Mouse (Mus musculus): ENCODE measurements around the gene Txnrd3.

Txnrd3 gene

DNA sequence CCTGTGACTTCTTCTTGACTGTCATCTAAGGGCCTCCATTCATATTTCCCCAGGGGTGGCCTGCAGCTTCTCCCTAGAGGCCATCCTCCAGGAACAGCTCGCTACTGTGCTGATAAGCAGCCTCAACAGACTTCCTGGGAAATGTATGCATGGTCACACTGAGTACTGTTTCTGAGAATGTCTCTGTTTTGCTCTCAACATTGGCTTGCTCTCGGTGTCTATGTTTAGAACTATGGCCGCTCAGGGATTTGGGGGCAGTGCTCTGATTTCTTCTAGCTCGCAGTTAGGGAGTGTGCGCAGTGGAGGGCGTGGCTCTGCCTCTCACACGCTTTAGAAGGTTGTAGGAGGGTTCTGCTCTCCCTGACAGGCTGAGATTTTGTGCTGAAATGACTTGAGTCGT lies 9.4 kb upstream of the Txnrd3 start:
- TF ChIP-seq GATA4 (IDR thresholded peaks at IDR 0.05; ENCODE audit: insufficient replicate concordance, low read length) = no peak

GRCm38 (mm10) chr6:89637977-89638376 lies 5.8 kb upstream of the Txnrd3 start:
- TF ChIP-seq GATA4 (IDR thresholded peaks at IDR 0.05; ENCODE audit: insufficient replicate concordance, low read length) = no peak

- no peak for TF ChIP-seq GATA4 (IDR thresholded peaks at IDR 0.05; ENCODE audit: insufficient replicate concordance, low read length)
Measured at GRCm38 (mm10) chr6:89639025-89639424, 4.8 kb upstream of the Txnrd3 start.

DNA sequence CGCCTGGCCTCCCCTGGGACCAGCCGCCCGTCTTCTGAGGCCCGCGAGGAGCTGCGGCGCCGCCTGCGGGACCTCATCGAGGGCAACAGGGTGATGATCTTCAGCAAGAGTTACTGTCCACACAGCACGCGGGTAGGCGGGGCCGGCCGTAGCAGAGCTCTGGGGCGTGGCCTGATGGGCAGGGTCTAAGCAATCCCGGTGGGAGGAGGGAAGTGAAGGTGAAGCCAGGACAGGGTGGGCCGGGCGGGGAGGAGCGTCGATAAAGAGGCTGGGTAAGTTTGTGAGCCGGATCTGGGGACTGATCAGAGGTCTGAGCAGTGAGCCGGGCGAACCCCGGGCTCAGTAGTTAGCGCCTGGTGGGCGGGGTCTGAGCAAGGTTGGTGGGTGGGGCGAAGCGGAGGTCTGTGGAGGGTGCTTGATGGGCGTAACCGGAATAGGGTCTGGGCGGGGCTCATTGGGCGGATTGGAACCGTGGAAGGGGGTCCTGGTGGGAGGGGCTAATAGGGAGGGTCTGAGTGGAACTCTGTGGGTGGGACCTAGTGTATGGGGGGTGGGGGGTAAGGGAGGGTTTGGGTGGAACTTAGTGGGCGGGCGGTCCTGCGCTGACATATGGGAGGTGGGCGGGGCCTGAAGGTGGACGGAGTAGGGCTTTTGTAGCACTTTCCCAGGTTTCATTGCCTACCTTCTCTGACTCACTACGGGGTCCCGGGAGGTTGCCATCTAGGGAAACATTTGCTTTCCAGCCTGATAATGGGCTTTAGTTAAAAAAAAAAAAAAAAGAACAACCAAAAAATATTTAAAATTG lies 685 bp downstream of the Txnrd3 start:
- no peak for TF ChIP-seq GATA4 (IDR thresholded peaks at IDR 0.05; ENCODE audit: insufficient replicate concordance, low read length)

DNA sequence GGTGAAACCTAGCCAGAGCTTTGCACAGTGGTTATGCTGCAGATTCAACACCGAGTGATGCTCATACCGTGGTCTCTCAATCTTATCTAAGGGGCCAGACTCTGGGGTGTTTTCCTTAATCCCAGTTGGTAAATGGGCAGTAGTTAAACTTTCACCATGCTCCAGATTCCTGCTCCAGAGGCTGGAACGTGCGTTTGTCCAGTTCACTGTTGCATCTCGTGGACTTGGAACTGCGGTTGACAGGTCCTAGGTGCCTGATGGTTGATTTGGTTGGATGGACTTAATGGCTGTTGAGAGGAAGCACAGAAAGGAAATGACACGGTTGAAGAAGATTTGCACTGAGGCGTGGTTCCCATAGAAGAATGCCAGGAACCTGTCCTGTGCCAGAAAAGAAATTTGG lies 6.1 kb downstream of the Txnrd3 start:
- TF ChIP-seq GATA4 (IDR thresholded peaks at IDR 0.05; ENCODE audit: insufficient replicate concordance, low read length) = no peak

GRCm38 (mm10) chr6:89651770-89652169 lies 8.0 kb downstream of the Txnrd3 start:
- TF ChIP-seq GATA4 (IDR thresholded peaks at IDR 0.05; ENCODE audit: insufficient replicate concordance, low read length) = no peak

DNA sequence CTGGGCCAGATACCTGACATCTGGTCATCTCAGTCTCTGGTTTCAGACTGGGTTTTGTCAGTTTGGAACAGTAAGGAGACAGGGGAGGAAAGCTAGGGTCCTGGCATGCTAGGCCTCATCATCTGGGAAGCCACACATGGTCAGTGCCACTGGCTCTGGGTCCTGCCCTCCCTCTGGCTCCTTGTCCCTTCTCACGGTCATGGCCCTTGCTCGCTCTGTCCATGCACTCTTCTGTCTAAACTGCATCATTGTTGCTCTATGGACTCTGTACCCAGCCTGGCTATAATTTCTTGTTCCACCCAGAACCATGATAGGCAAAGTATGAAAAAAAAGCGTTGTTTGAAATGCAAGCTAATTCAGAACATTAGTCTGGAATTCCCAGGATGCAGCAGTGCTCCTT lies 11.2 kb downstream of the Txnrd3 start:
- TF ChIP-seq GATA4 (IDR thresholded peaks at IDR 0.05; ENCODE audit: insufficient replicate concordance, low read length) = no peak

DNA sequence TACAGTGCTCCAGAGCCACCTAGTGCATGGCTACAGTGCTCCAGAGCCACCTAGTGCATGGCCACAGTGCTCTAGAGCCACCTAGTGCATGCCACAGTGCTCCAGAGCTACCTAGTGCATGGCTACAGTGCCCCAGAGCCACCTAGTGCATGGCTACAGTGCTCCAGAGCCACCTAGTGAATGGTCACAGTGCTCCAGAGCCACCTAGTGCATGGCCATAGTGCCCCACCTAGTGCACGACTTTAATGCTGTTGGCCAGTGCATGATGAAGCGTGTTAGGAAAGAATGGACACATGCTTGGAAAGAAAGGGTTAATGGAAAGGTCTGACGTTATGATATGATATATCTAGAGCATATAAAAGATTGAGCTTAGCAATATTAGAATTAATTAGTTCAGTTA lies 14.6 kb downstream of the Txnrd3 start:
- no peak for TF ChIP-seq GATA4 (IDR thresholded peaks at IDR 0.05; ENCODE audit: insufficient replicate concordance, low read length)

DNA sequence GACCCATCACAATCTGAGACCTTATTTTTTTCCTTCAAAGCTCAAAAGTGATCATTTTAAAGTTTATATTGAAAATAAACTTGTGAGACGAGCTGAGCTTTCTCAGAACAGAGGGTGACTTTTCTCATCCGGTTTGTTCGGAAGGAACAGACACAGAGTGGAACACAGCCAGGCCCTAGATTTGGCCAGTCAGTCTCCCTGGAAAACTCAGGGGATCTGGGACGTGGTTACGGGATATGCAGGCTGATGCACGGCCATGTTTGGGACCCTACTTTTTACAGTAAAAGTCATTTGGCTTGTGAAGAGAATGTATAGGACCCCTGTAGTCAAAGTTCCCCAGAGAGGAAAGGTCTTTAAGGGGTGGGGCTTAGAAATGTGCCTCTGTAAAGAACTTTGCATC lies 15.1 kb downstream of the Txnrd3 start:
- TF ChIP-seq GATA4 (IDR thresholded peaks at IDR 0.05; ENCODE audit: insufficient replicate concordance, low read length) = no peak

GRCm38 (mm10) chr6:89659692-89660423 lies 16.1 kb downstream of the Txnrd3 start:
- no peak for TF ChIP-seq GATA4 (IDR thresholded peaks at IDR 0.05; ENCODE audit: insufficient replicate concordance, low read length)

- TF ChIP-seq GATA4 (IDR thresholded peaks at IDR 0.05; ENCODE audit: insufficient replicate concordance, low read length) = no peak
Measured at GRCm38 (mm10) chr6:89660490-89660889, 16.7 kb downstream of the Txnrd3 start.

GRCm38 (mm10) chr6:89662521-89662920 lies 18.7 kb downstream of the Txnrd3 start:
- TF ChIP-seq GATA4 (IDR thresholded peaks at IDR 0.05; ENCODE audit: insufficient replicate concordance, low read length) = no peak

- TF ChIP-seq GATA4 (IDR thresholded peaks at IDR 0.05; ENCODE audit: insufficient replicate concordance, low read length) = no peak
Measured at GRCm38 (mm10) chr6:89665155-89665554, 21.4 kb downstream of the Txnrd3 start.

- TF ChIP-seq GATA4 (IDR thresholded peaks at IDR 0.05; ENCODE audit: insufficient replicate concordance, low read length) = no peak
Measured at GRCm38 (mm10) chr6:89665667-89666066, 21.9 kb downstream of the Txnrd3 start.

- no peak for TF ChIP-seq GATA4 (IDR thresholded peaks at IDR 0.05; ENCODE audit: insufficient replicate concordance, low read length)
Measured at GRCm38 (mm10) chr6:89666976-89667375, 23.2 kb downstream of the Txnrd3 start.

DNA sequence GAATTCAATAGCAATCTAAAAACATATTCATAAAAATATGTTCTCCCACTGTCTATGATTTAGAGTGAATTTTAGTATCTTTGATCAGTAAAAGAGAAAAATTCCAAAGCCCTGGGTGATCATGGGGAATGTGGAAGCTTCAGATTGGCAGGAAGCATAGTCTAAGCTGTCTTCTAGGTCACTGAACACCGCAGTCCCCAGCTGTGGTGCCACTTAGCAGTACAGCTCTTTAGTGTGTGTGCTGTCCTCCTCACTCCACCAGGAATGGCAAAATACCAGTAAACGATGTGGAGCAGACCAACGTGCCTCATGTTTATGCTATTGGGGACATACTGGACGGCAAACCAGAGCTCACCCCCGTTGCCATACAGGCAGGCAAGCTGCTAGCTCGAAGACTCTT lies 25.8 kb downstream of the Txnrd3 start:
- no peak for TF ChIP-seq GATA4 (IDR thresholded peaks at IDR 0.05; ENCODE audit: insufficient replicate concordance, low read length)
